Mouse (Mus musculus): ENCODE results near the gene Aida.
A peak's percentile ranks its signal among the peaks of the same experiment; 100 is the strongest.
"Not testable (repeated sequence)": the region's sequence is repeated elsewhere in the genome, so short reads cannot be mapped to it uniquely, and the experiment has no call there.

The Aida gene

GRCm38 (mm10) chr1:183296465-183296864, at the start of gene Aida:
Aida (plus strand) TSS chr1:183296590.
- peak; percentile 70 to 72 for DNase-seq

GRCm38 (mm10) chr1:183248144-183248543, 48.2 kb upstream of the Aida start:
- no peak for DNase-seq

GRCm38 (mm10) chr1:183250612-183251011, 45.8 kb upstream of the Aida start:
- no peak for DNase-seq

- no peak for DNase-seq
Measured at GRCm38 (mm10) chr1:183251818-183252217, 44.6 kb upstream of the Aida start.

GRCm38 (mm10) chr1:183252574-183252973, 43.8 kb upstream of the Aida start:
- DNase-seq = no peak

GRCm38 (mm10) chr1:183264145-183265008, 32.0 kb upstream of the Aida start:
- DNase-seq = no peak

- DNase-seq = peak; percentile 23 to 27
Measured at GRCm38 (mm10) chr1:183265921-183266467, 30.4 kb upstream of the Aida start.

GRCm38 (mm10) chr1:183267666-183268065, 28.7 kb upstream of the Aida start:
- no peak for DNase-seq

- DNase-seq = peak in 1 of 2 experiments; percentile 14
Measured at GRCm38 (mm10) chr1:183272867-183273818, 23.2 kb upstream of the Aida start.

- DNase-seq = no peak
Measured at GRCm38 (mm10) chr1:183274385-183274784, 22.0 kb upstream of the Aida start.

GRCm38 (mm10) chr1:183275763-183276162, 20.6 kb upstream of the Aida start:
- DNase-seq = no peak

GRCm38 (mm10) chr1:183288351-183288750, 8.0 kb upstream of the Aida start:
- no peak for DNase-seq

- DNase-seq = no peak
Measured at GRCm38 (mm10) chr1:183289576-183289975, 6.8 kb upstream of the Aida start.

- peak; percentile 98 to 99 for DNase-seq
Measured at GRCm38 (mm10) chr1:183296877-183297383, 540 bp downstream of the Aida start, which contains the start of gene Brox. Brox (minus strand) TSS chr1:183297269.

- peak; percentile 61 to 66 for DNase-seq
Measured at GRCm38 (mm10) chr1:183297473-183297885, 1.1 kb downstream of the Aida start.

GRCm38 (mm10) chr1:183297886-183298489, 1.6 kb downstream of the Aida start:
- DNase-seq = peak; percentile 63 to 66

GRCm38 (mm10) chr1:183299161-183299560, 2.8 kb downstream of the Aida start:
- DNase-seq = peak; percentile 89

GRCm38 (mm10) chr1:183307555-183307954, 11.2 kb downstream of the Aida start:
- DNase-seq = no peak

GRCm38 (mm10) chr1:183308476-183308875, 12.1 kb downstream of the Aida start:
- no peak for DNase-seq

- not testable (repeated sequence) for DNase-seq
Measured at GRCm38 (mm10) chr1:183309601-183310000, 13.2 kb downstream of the Aida start.

GRCm38 (mm10) chr1:183312076-183312475, 15.7 kb downstream of the Aida start:
- no peak for DNase-seq

GRCm38 (mm10) chr1:183315783-183316182, 19.4 kb downstream of the Aida start:
- DNase-seq = peak; percentile 24 to 32
